Mouse (Mus musculus): Measurements from ENCODE around the gene Stat5b.

Gene Stat5b

GRCm38 (mm10) chr11:100810516-100810915, 40.0 kb downstream of the Stat5b start:
- DNase-seq (ENCODE audit: low spot score), result no peak

GRCm38 (mm10) chr11:100806380-100807305, 43.9 kb downstream of the Stat5b start:
- DNase-seq (ENCODE audit: low spot score), result no peak

DNA sequence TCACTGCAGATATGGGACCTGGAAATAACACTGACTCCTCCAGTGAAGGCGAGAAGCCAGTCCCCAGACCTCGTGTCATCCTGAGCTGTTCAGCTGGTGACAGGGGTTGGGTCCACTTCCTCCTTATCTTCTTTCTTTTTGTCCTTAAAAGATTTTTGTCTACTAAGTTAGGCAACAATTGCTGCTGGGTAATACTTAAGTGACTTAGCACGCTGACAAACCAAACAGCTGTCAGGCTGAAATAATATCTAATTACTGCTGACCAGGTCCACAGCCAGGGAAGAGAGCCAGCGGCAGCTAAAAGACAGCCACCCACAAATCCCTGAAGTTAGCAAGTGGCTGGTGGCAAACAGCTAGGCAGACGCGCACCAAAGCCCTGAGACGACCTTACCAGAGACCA, 45.0 kb downstream of the Stat5b start:
- DNase-seq (ENCODE audit: low spot score), result no peak

DNA sequence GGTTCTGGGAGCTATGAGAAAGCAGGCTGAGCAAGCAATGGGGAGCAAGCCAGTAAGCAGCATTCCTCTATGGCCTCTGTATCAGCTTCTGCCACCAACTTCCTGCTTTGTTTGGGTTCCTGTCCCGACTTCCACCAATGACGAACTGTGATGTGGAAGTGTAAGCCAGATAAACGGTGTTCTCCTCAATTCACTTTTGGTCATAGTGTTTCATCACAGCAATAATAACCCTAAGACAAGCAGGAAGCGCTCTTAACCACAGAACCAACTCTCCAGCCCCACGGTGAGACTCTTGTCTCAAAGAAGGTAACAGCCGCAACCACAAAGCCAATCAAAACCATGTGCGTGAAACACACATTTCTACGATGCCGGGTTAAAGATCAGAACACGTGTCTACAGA, 46.1 kb downstream of the Stat5b start:
- no peak for DNase-seq (ENCODE audit: low spot score)

GRCm38 (mm10) chr11:100799426-100799825, 51.1 kb downstream of the Stat5b start:
- DNase-seq (ENCODE audit: low spot score), result no peak

- no peak for DNase-seq (ENCODE audit: low spot score)
Measured at GRCm38 (mm10) chr11:100796585-100796984, 53.9 kb downstream of the Stat5b start.

DNA sequence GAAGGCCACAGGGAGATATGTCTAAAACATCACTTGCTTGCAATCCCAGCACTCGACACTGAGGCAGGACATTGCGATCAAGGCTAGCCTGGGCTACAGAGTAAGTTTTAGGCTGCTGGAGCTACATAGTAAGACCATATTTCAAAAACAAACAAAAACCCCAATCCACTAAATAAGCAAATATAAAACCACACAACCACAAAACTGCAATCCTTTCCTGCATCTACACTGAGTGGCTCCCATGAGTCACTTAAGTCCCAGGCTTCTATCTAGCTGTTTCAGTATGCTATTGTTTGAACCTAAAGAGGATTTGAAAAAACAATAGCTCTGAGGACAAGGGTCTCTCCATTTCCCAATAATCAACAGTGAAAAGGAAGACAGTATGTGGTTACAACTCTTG, 55.1 kb downstream of the Stat5b start:
- no peak for DNase-seq (ENCODE audit: low spot score)

DNA sequence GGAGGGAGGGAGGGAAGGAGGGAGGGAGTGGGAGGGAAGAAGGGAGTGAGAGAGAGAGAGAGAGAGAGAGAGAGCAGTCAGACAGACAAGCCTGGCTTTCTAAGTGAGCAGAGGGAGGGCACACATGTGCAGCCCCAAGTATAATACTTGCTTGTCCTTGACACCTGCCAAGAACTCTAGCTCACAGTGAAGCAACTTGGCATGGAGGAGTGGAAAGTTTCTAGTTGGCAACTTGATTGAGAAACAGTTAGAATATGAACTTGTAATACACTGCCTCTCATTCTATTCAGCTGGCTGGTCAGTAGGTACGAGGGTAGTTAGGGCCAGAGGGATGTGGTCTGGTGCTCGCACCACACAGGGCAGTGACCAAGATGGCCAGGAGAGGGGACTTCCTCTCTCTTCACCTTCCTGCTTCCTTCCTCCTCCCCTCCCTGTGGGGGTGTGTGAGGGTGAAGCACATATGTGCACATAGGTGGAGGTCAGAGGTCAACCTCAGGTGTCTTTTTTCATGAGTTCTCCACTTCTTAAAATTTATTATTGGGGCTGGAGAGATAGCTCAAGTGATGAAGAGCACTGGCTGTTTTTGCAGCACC, 59.0 kb downstream of the Stat5b start:
- no peak for DNase-seq (ENCODE audit: low spot score)

DNA sequence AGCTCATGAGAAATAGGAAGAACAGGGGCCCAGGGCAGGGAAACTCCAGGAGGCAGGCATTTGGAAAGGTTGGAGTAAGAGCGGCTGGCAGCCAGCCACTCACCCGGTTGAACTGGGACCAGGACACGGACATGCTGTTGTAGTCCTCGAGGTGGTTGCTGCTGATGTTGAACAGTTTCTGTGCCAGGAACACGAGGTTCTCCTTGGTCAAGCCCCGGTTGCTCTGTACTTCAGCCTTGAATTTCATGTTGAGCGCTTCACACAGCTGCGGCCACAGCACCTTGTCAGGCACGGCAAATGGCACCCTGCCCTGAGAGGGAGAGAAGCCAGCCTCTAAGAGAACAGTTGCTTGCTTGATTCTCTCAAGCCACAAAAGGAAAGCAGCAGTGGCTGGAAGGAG, 59.9 kb downstream of the Stat5b start:
- peak; percentile 22 for DNase-seq (ENCODE audit: low spot score)

GRCm38 (mm10) chr11:100789702-100790101, 60.8 kb downstream of the Stat5b start:
- DNase-seq (ENCODE audit: low spot score), result no peak

DNA sequence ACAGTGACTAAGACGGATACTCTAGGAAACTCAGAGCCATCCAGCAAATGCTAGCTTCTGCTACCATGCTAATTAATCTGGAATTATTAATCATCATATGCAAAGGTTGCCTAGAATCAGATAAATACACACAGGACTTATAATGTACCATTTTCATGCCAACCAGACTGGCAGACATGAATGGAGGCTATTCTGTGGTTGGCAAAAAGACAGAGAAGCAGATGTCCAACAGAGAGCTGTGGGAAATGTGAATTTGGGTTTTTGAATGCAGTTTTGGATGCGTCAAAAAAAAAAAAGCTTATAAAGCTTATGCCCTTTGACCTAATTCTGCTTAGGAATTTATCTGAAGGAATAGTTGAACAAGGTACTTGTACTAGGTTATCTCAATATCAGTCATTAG, 64.8 kb downstream of the Stat5b start:
- DNase-seq (ENCODE audit: low spot score), result no peak

GRCm38 (mm10) chr11:100784286-100784685, 66.2 kb downstream of the Stat5b start:
- no peak for DNase-seq (ENCODE audit: low spot score)

DNA sequence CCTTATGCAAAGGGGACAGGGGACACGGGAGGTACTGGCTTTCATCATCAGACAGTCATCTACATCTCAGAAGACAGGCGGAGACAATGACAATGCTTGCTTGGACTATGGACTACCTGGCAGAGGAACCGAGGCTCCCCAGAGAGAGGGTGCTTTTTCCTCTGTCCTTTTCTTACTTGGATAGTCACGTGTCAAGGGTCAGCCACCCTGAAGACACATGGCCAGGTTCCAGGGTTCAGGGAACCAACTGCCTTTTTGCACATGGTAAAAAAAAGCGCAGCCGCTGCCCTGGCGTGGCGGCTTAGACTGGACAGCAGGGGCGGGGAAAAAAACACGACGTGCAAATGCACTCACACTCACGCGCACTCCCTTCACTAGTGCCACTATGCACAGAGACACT, 68.0 kb downstream of the Stat5b start:
- DNase-seq (ENCODE audit: low spot score), result no peak

- no peak for DNase-seq (ENCODE audit: low spot score)
Measured at GRCm38 (mm10) chr11:100781763-100782475, 68.6 kb downstream of the Stat5b start.

GRCm38 (mm10) chr11:100780247-100780646, 70.3 kb downstream of the Stat5b start:
- DNase-seq (ENCODE audit: low spot score), result no peak

GRCm38 (mm10) chr11:100778069-100778468, 72.5 kb downstream of the Stat5b start:
- DNase-seq (ENCODE audit: low spot score), result no peak

DNA sequence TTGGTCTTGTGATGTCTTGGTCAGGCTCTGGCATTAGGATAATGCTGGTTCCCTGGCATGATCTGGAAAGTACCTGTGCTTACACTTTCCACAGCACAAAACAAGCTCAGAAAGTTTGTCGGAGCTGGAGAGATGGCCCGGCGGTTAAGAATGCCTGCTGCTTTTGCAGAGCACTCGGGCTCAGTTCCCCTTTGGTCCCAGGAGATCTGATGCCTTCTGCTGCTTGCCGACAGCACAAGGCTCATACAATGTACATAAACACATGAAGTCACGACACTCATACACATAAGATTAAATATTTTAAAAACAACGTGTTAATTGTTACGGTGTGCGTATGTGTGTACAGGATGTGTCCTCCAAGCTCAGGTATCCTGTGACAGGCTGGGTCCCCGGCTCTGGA, 74.6 kb downstream of the Stat5b start:
- no peak for DNase-seq (ENCODE audit: low spot score)

DNA sequence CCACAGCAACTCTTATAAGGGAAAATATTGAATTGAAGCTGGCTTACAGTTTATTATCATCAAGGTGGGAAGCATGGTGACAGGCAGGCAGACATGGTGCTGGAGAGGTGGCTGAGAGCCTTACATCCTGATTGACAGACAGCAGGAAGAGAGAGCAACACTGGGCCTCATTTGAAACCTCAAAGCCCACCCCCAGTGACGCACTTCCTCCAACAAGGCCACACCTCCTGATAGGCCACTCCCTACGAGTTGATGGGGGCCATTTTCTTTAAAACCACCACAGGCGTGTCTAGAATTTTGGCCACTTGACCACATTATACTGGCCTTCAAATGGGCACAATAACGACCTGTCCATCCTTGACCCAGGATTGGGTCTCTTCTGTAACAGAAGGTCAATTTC, 76.3 kb downstream of the Stat5b start:
- DNase-seq (ENCODE audit: low spot score), result no peak

DNA sequence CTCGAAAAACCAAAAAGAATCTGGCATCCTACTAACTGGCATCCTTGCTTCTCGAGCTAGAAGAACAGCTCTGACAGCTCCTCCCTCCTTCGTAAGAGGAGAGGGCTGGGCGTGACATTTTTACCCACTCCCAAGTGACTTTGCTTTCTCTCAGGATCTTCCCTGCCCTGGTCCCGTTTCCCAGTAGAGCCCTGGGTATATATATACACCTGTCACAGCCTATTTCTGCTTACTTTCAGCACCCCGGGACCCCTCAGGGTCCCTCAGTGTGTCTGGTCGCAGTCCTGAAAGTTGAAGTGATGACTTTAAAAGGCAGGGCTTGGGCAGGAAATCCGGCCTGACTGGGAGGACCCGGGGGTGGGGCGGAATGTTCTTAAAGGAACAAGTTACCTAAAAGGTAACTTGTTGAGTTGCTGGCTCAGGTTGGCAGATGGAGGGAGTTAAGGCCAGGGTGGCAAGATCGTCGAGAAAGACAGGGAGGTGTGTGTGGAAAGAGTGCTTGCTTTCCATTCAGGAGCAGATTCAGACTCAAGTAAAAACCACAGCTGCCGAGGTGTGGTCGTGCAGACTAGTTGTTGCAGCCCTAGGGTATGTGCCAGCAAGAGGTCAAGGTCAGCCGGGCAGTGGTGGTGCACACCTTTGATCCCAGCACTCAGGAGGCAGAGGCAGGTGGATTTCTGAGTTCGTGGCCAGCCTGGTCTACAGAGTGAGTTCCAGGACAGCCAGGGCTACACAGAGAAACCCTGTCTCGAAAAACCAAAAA, 79.7 kb downstream of the Stat5b start, which contains the start of gene Ghdc:
Ghdc (minus strand) TSS at position 312 of the 763 bp plus-strand sequence.
- peak; percentile 66 for DNase-seq (ENCODE audit: low spot score)

DNA sequence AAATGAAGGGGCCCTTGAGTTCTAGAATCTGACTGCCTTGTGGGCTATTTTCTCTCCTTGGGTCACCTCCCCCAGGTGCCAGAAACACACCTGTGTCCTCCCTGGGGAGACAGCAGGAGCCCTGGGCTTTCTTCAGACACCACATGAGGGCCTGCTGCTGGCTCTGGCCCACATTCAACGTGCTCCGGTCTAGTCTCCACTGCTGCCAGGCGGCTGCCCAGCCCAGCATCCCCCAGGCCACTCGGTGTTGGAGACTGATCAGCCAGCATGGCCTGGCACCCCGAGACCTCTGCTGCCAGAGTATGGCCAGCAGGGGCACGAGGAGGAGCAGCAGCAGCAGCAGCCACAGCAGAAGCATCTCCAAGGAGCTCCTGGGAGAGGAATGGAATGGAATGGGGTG, 80.5 kb downstream of the Stat5b start:
- no peak for DNase-seq (ENCODE audit: low spot score)

GRCm38 (mm10) chr11:100767871-100768270, 82.7 kb downstream of the Stat5b start:
- DNase-seq (ENCODE audit: low spot score), result no peak

- DNase-seq (ENCODE audit: low spot score), result no peak
Measured at GRCm38 (mm10) chr11:100766726-100767125, 83.8 kb downstream of the Stat5b start.

Data from left cerebral cortex, adult 11 months (tissue).